Mouse (Mus musculus) cerebellum, adult 11-12 months (tissue): ENCODE data around the gene Sfn.

Experiments
- DNase-seq: peaks from one replicate; pipeline ENCODE4 v3.0.0; 2022

Gene Sfn

GRCm38 (mm10) chr4:133619473-133620136 is 17.6 kb upstream of the Sfn start:
- no peak for DNase-seq

DNA sequence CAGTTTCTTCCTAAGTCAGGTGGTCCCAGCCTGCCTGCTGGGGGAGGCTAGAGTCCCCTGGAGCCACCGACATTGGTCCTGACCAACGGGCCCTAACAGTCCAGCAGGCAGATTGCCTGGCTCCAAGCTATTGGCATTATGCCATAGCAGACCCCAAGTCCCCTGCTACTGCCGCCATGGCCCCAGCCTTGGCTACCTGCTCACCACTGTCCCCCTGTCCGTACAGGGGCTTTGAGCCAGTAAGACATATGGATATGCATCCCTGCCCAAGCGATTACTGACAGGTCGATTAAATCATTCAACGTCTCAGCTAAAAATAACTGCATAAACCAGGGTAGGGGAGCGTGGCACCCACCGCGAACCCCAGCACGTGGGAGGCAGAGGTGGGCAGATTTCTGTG is 16.0 kb upstream of the Sfn start:
- peak; percentile 15 for DNase-seq

DNA sequence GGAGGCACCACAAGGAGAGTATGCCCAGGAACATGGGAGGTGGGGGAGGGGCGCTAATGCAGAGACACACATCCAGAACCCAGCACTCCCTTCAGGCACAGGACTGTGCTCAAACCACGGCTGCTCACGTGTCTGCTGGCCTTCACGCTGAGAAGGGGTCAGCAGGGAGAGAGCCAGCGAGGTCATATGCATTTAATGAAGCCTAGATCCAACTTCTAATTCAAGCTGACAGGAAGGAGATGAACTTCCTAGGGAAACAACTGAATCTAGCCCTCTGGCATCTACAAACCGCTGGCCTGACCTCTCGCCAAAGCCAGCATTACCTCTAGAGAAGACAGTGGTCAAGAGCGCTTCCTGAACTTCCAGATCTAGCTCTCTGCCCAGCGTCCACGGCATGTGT is 13.4 kb upstream of the Sfn start:
- DNase-seq = no peak

- no peak for DNase-seq
Measured at GRCm38 (mm10) chr4:133614274-133614761, 12.3 kb upstream of the Sfn start.

- DNase-seq = no peak
Measured at GRCm38 (mm10) chr4:133613867-133614266, 11.9 kb upstream of the Sfn start.

- no peak for DNase-seq
Measured at GRCm38 (mm10) chr4:133613026-133613425, 11.1 kb upstream of the Sfn start.

DNA sequence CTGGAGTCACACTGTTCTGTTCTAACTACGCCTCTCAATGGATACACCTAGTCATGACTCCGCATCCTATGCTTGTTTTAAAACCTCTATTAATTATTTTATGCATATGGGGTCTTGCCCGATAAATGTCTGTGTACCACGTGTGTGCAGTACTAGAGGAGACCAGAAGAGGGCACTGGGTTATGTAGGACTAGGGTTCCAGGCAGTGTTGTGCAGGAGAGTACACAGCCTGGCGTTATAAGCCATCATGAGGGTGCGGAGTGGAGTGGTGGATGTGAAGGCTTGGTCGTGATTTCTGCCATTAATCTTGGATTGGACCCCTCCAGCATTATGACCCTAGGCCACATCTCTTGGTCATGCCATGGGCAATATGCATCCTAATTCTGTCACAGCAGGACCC is 10.4 kb upstream of the Sfn start:
- no peak for DNase-seq

DNA sequence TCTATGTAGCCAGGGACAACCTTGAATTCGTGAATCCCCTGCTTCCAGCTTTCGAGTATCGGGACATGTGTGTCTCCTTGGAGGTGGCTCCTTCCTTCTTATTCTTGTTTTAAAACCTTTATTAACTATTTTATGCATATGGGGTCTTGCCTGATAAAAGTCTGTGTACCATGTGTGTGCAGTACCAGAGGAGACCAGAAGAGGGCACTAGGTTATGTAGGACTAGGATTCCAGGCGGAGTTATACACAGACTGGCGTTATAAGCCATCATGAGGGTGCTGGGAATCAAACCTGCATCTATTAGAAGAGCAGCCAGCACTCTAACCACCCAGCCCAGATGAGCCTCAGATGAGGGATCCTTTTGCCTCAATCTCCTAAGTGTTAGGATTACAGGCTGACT is 9.8 kb upstream of the Sfn start:
- no peak for DNase-seq

DNA sequence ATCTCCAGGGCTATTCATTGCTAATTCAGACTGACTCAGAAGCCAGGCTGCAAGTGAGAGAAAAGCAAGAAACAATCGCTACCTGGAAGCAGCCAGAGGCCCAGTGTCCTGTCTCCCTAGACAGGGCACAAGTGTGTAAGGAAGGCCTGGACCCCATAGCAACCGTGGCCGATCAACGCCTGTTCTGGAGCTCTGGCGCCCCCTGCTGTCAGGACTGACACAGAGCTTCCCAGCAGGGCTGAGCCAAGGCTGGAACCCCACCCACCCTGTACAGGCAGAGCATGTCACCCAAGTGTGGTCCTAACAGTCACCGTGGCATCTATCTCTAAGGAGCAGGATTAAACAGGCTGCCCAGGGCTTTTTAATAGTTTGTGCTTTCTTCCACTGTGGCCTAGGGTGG is 7.8 kb upstream of the Sfn start:
- peak; percentile 56 for DNase-seq

DNA sequence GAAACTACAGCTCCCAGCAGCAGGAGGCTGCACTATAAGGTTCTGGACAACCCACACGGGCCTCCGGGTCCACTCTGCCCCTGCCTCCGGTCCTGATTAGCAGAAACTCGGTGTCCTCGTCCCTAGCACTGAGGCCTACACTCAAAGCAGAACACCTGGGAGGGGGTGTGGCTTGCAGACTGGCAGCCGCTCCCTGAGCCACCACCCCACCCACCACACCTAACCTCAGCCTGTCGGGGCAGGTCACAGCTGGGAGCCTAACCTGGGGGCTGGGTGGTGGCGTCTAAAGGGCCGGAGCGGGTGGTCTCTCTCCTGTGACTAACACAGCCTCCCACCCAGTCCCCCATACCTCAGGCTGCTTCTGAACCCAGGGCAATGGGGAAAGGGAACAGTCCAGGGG is 5.3 kb upstream of the Sfn start:
- DNase-seq = no peak

DNA sequence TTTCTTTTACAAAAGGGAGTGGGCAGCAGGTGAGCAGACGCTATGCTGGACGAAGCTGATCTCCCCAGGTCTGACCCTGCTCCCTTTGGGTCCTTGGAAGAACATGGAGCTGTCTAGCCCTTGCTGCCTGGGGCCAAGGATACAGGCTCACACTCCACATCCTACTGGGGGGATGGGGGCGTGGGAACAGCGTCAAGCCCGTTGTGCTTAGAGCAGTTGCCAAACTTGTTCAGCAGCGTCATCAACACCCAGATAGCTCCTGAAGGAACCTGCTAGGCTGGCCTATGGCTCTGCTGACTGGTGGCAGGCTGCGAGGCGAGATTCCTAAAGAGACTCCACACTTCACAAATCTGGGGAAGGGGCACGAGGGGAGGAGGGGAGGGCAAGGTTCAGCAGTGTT is 3.4 kb upstream of the Sfn start:
- DNase-seq = no peak

DNA sequence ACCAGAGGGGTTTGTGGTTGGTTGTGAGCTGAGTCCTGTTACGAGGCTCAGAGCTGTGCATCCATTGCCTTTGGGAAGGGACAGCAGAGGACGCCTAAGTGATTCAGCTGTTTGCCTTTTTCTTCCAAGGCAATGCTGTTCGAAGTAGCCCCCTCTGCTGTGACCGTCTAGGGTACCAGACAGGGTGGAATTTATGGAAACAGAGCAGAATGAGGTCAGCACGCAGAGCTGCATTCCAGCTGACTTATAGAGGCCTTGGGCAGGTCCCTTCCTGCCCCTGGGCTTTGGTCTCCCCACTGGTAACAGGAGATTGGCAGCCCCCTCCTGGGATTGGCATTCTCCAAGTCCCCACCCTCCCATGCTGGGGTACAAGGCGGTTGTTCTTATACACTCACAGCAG is 2.9 kb upstream of the Sfn start:
- DNase-seq = no peak

DNA sequence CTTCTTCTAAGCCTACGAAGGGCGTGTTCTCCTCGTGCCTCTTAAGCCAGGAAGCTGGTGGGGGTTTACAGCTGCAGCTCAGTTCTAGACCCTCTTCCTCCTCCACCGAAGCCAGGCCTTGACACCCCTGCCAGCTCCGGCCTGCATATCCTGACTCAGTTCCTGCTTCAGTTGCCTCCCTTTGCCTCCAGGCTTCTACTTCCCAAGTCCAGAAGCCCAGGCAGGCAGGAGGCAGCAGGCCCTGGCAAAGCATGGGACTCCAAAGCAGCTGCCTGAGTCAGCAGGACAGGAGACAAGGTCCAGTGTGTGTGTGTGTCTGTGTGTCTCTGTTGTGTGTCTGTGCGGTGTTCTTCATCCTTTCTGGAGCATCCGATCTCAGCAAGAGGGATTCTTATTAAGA is 2.2 kb upstream of the Sfn start:
- no peak for DNase-seq

DNA sequence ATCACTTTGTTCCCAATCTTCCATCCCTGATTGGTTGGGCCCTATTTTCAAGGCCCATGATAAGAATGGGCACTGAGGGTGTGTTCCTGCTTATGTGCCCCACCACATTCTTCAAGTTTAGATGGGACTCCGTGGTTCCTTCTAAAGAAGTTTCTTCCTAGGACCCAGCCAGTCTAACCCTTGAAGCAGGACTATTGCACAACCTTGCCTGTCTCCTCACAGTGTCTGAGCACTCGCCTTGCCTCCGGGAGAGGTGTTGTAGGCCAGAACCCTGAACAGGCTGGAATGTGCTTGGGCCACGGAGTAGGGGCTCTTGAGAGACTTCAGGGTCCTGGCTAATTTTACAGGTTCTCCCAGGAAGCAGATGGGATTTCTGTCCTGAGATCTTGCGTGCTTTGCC is 1.1 kb upstream of the Sfn start:
- no peak for DNase-seq

GRCm38 (mm10) chr4:133600306-133600705 is 1.7 kb downstream of the Sfn start:
- no peak for DNase-seq

DNA sequence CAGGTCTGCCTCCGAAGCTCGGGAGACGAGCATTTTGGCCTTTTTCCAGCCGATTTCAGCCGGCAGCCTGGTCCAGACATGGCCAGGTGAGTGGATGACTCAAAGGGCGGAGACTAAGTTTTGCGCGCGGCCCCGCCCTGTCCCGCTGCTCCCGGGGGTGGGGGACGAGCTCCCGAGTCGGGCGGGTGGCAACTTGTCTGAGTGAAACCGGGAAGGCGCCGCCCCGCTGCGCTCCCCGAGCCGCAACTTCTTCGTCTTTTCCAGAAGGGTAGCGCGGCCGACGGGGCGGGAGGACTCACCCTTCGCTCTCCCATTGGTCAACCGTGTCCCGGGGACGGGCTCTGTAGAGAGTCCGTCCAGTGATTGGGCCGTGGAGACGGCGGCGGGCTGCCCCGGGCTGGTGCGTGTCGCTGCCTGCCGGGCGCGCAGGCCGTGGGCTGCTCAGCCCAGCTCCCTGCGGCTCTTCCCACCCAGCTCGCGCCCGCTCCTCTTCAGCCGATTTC is 2.3 kb downstream of the Sfn start:
- DNase-seq = peak; percentile 65

DNA sequence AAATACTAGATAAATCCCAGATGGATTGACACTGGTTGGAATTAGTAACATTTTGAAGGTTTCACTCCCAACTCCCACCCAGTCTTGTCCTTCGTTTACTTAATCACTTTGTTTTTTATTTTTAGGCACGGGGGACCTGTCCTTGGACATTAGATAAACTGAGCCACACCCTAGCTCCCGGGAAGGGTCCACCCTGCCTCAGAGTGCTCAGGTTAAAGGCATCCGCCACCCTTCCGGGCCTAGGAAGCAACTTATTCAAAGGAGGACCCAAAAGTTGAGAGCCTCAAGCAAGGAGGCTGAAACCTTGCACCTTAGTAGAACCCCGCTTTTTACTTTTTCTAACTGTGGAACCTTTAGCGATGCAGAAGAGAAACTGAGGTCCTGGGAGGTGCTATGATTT is 2.9 kb downstream of the Sfn start:
- no peak for DNase-seq

DNA sequence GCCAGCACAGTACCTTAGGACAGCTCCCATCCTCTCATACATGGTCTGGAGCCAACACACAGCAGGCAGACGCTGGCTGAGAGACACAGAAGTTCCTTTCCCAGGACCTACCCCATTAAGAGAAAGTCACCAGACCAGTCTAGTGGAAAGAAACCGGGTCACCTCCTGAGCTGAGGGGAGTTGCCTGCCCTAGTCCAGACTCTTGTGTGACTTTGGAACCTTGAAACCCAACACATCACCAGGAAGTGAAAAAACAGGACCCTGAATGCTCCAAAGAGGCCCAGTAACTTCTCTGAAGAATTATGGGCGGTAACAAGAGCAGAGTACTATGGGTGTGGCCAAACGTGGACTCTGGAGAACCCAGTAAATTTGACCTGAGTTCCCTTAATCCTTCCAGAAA is 3.4 kb downstream of the Sfn start:
- no peak for DNase-seq

GRCm38 (mm10) chr4:133596084-133596483 is 5.9 kb downstream of the Sfn start:
- DNase-seq = no peak

DNA sequence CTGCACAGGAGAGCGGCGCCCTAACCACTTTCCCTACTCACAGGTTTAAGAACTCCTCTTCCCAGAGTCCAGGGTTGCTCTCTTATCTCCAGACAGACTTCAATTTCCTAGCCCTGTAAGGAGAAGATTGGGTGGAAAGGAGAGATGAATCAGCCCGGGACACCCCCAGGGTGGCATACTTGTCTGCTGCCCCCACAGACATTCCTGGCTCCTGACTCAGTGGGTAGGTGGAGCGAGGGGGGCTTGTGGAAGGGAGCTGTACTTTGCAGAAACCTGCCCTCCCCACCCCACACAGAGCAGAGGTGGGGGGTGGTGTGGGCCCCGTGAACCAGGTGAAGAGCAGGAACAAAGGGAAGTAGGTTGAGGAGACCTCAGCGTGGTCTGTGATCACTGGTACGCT is 6.4 kb downstream of the Sfn start:
- no peak for DNase-seq

DNA sequence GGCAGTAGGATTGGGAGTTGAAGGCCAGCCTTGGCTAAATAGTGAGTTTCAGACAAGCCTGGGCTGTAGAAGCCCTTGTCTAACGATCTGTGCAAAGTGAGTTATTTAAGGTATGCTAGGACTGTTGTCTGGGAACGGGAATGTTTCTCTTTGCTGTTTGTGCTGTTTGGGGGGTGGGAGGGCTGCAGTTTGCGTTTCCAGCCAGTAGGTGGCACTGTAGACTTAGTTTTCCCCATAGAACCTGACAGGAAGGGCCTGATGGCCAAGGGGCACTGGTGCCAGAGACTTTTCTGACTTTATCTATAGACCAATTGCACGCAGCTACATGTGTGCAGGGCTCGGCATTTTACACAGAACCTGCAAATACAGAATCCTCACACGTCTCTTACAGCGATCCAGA is 9.4 kb downstream of the Sfn start:
- DNase-seq = no peak

- peak; percentile 71 for DNase-seq
Measured at GRCm38 (mm10) chr4:133584059-133584951, 17.7 kb downstream of the Sfn start, which contains the start of gene Gpn2. Gene Gpn2 (plus strand): TSS chr4:133584362.

DNA sequence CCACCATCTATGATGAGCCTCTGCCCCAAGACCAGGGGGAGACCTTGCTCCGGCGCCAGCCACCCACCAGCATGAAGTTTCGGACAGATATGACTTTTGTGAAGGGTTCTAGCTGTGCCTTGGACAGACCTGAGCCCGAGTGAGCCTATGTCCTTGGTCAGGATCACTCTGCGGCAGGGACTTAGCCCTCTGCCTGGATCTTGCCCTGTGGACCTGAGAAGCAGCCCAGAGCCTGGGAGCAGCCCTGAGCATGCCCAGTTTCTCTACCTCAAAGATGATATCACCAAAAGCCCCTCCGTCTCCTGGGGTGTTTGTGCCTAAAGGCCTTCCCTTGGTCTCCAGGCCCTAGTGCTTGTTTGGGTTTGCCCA is 18.3 kb downstream of the Sfn start:
- no peak for DNase-seq

DNA sequence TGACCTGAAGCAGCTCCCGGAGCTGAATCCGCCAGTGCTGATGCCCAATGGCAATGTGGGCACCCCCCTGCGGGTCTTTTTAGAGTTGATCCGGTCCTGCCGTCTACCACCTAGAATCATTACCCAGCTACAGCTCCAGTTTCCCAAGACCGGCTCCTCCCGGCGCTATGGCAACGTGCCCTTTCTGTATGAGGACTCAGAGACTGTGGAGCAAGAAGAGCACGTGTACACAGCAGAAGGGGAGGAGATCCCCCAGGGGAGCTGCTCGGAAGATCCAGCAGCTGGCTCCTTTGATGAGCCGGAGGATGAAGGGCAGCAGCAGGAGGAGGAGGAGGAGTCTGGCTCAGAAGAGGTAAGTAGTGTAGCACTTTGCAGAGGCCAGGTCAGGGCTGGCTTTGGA is 24.0 kb downstream of the Sfn start:
- no peak for DNase-seq
